Mouse (Mus musculus) myocyte (in vitro differentiated cells): ENCODE measurements at regions not wholly inside any gene's neighbourhood (a gene's known extent, or its start where the extent isn't known, plus 50 kb on each side); places are given as distances from the start of the nearest gene placed in this dataset.

Experiments used
- H3K27me3 ChIP-seq: one replicate; pipeline ENCODE4 v1.6.1; 2011; ENCODE audit not compliant: control insufficient read depth, insufficient read depth, insufficient read length
- H3K36me3 ChIP-seq: one replicate; pipeline ENCODE4 v1.6.1; 2011; ENCODE audit not compliant: control insufficient read depth, insufficient read depth
- H3K4me2 ChIP-seq: one replicate; pipeline ENCODE4 v1.6.1; 2011; ENCODE audit warnings: low read depth, control low read depth
- H3K4me3 ChIP-seq: one replicate; pipeline ENCODE4 v1.5.1; 2011; ENCODE audit warnings: mild to moderate bottlenecking, control low read depth, moderate library complexity
- H3K79me2 ChIP-seq: one replicate; pipeline ENCODE4 v1.6.1; 2011; ENCODE audit not compliant: control insufficient read depth, insufficient read depth
- H3ac ChIP-seq: one replicate; pipeline ENCODE4 v1.6.1; 2011; ENCODE audit not compliant: control insufficient read depth, insufficient read length
- CEBPB ChIP-seq: IDR thresholded peaks from 2 replicates; pipeline ENCODE4 v1.6.1; 2011; ENCODE audit warnings: mild to moderate bottlenecking, moderate library complexity; ENCODE audit not compliant: poor library complexity, insufficient read depth, severe bottlenecking
- E2F4 ChIP-seq: IDR thresholded peaks from one replicate; pipeline ENCODE4 v1.6.1; 2011; ENCODE audit warnings: mild to moderate bottlenecking, control low read depth, moderate library complexity; ENCODE audit not compliant: insufficient read depth
- MAX ChIP-seq: IDR thresholded peaks from one replicate; pipeline ENCODE4 v1.6.1; 2011; ENCODE audit warnings: low read depth, mild to moderate bottlenecking, control low read depth
- MYOD1 ChIP-seq, 3 experiments: IDR thresholded peaks; one replicate each; pipeline ENCODE4 v1.6.1; 2011; ENCODE audit warnings: control low read depth in 2 of 3, low read depth in 2 of 3, mild to moderate bottlenecking in 2 of 3, moderate library complexity in 1 of 3; ENCODE audit not compliant: insufficient read length in 2 of 3, control insufficient read depth in 1 of 3
- MYOG ChIP-seq, 3 experiments: IDR thresholded peaks; one replicate each; pipeline ENCODE4 v1.6.1; 2011; ENCODE audit warnings: control low read depth in 2 of 3, low read depth in 2 of 3, mild to moderate bottlenecking in 2 of 3; ENCODE audit not compliant: insufficient read length in 2 of 3, control insufficient read depth in 1 of 3, insufficient read depth in 1 of 3
- POLR2A ChIP-seq: IDR thresholded peaks from one replicate; pipeline ENCODE4 v1.6.1; 2011; ENCODE audit warnings: low read depth, mild to moderate bottlenecking, control low read depth, moderate library complexity; ENCODE audit not compliant: insufficient read length
- POLR2AphosphoS2 ChIP-seq: IDR thresholded peaks from one replicate; pipeline ENCODE4 v1.6.1; 2011; ENCODE audit warnings: low read depth, control low read depth; ENCODE audit not compliant: insufficient read length
- REST ChIP-seq: IDR thresholded peaks from one replicate; pipeline ENCODE4 v1.6.1; 2011; ENCODE audit warnings: mild to moderate bottlenecking, control low read depth, moderate library complexity; ENCODE audit not compliant: insufficient read depth, insufficient read length
- SRF ChIP-seq: IDR thresholded peaks from one replicate; pipeline ENCODE4 v1.6.1; 2011; ENCODE audit warnings: low read depth; ENCODE audit not compliant: control insufficient read depth, insufficient read length
- TCF12 ChIP-seq: IDR thresholded peaks from one replicate; pipeline ENCODE4 v1.6.1; 2011; ENCODE audit warnings: mild to moderate bottlenecking, control low read depth; ENCODE audit not compliant: poor library complexity, insufficient read depth, severe bottlenecking
- TCF3 ChIP-seq: IDR thresholded peaks from one replicate; pipeline ENCODE4 v1.6.1; 2011; ENCODE audit warnings: low read depth, control low read depth; ENCODE audit not compliant: insufficient read length
- USF1 ChIP-seq: IDR thresholded peaks from one replicate; pipeline ENCODE4 v1.6.1; 2011; ENCODE audit warnings: low read depth, mild to moderate bottlenecking, control low read depth, moderate library complexity

- Histone ChIP-seq H3K27me3 (peaks cover 44% of the 10 kb centered on the region), H3K4me3 (no peak overlapping the region), H3ac (no peak overlapping the region), H3K79me2 (no peaks in the 10 kb centered on the region), H3K36me3 (no peaks in the 10 kb centered on the region), H3K4me2 (no peak overlapping the region)
- TF ChIP-seq TCF12 = no peak
- TF ChIP-seq MYOG (IDR thresholded peaks at IDR 0.05; ENCODE audit: control insufficient read depth in 1 of 3, insufficient read depth in 1 of 3, insufficient read length in 2 of 3, low read depth in 2 of 3) = no peak
- no peak for TF ChIP-seq TCF3
- no peak for TF ChIP-seq E2F4
- TF ChIP-seq POLR2A = no peak
Measured at GRCm38 (mm10) chr5:37918001-37918707, 93.8 kb upstream of the Msx1 start.

GRCm38 (mm10) chr5:37917161-37917560 is 92.8 kb upstream of the Msx1 start:
- Histone ChIP-seq H3K36me3 (no peaks in the 10 kb centered on the region), H3K4me2 (no peak overlapping the region), H3K4me3 (no peak overlapping the region), H3K27me3 (peaks cover 44% of the 10 kb centered on the region), H3K79me2 (no peaks in the 10 kb centered on the region), H3ac (no peak overlapping the region)
- TF ChIP-seq POLR2AphosphoS2 (no peak), SRF (no peak), TCF3 (no peak), USF1 (no peak), TCF12 (no peak), CEBPB (no peak)

- peaks cover 9% of the 10 kb centered on the region for H3K27me3 ChIP-seq
- no peak for TF ChIP-seq MYOD1 (IDR thresholded peaks at IDR 0.05; ENCODE audit: control insufficient read depth in 1 of 3, insufficient read length in 2 of 3, low read depth in 2 of 3)
- TF ChIP-seq USF1 = no peak
- TF ChIP-seq SRF = no peak
- no peak for TF ChIP-seq CEBPB
- no peak for TF ChIP-seq MYOG (IDR thresholded peaks at IDR 0.05; ENCODE audit: control insufficient read depth in 1 of 3, insufficient read depth in 1 of 3, insufficient read length in 2 of 3, low read depth in 2 of 3)
- TF ChIP-seq MAX = no peak
- no peak for TF ChIP-seq POLR2A
- no peak for TF ChIP-seq POLR2AphosphoS2
- TF ChIP-seq E2F4 = no peak
- TF ChIP-seq TCF12 = no peak
- TF ChIP-seq TCF3 = no peak
- no peak for TF ChIP-seq REST
Measured at GRCm38 (mm10) chr5:37904683-37905352, 80.4 kb upstream of the Msx1 start.

GRCm38 (mm10) chr5:37903861-37904260 is 79.5 kb upstream of the Msx1 start:
- Histone ChIP-seq H3K4me3 (no peak overlapping the region), H3K4me2 (no peak overlapping the region), H3K79me2 (no peaks in the 10 kb centered on the region), H3K36me3 (no peaks in the 10 kb centered on the region), H3K27me3 (peaks cover 9% of the 10 kb centered on the region), H3ac (no peak overlapping the region)
- no peak for TF ChIP-seq USF1
- no peak for TF ChIP-seq E2F4
- TF ChIP-seq SRF = no peak

More at GRCm38 (mm10) chr5:37904683-37905352, 80.4 kb upstream of the Msx1 start:
- H3K4me3 ChIP-seq = no peak overlapping the region
- H3ac ChIP-seq = no peak overlapping the region
- no peak overlapping the region for H3K4me2 ChIP-seq
- H3K79me2 ChIP-seq = no peaks in the 10 kb centered on the region
- no peaks in the 10 kb centered on the region for H3K36me3 ChIP-seq

GRCm38 (mm10) chr5:37902741-37903140 is 78.4 kb upstream of the Msx1 start:
- H3K79me2 ChIP-seq = no peaks in the 10 kb centered on the region
- no peak overlapping the region for H3K4me3 ChIP-seq
- H3K36me3 ChIP-seq = no peaks in the 10 kb centered on the region
- TF ChIP-seq SRF (no peak), POLR2A (no peak), REST (no peak), CEBPB (no peak), MYOD1 (IDR thresholded peaks at IDR 0.05; ENCODE audit: control insufficient read depth in 1 of 3, insufficient read length in 2 of 3, low read depth in 2 of 3) (no peak), MAX (no peak), E2F4 (no peak), TCF3 (no peak), TCF12 (no peak), MYOG (IDR thresholded peaks at IDR 0.05; ENCODE audit: control insufficient read depth in 1 of 3, insufficient read depth in 1 of 3, insufficient read length in 2 of 3, low read depth in 2 of 3) (no peak), USF1 (no peak)
- no peak overlapping the region for H3ac ChIP-seq
- peaks cover 9% of the 10 kb centered on the region for H3K27me3 ChIP-seq
- no peak overlapping the region for H3K4me2 ChIP-seq
